Mouse (Mus musculus) brain, embryonic 14.5 days (tissue): ENCODE measurements around the gene Ppil3.

Experiments
- CTCF ChIP-seq: fragments of 200-500 bp; IDR thresholded peaks from 2 replicates; pipeline ENCODE4 v1.5.1; 2012; ENCODE audit warnings: inconsistent platforms, mild to moderate bottlenecking, moderate library complexity, borderline replicate concordance; ENCODE audit not compliant: insufficient read depth, insufficient read length; ENCODE audit errors: extremely low read depth
- POLR2A ChIP-seq: fragments of 200-500 bp; IDR thresholded peaks from 2 replicates; pipeline ENCODE4 v1.6.1; 2012; ENCODE audit warnings: mild to moderate bottlenecking, inconsistent platforms, borderline replicate concordance; ENCODE audit not compliant: poor library complexity, insufficient read depth, insufficient read length, severe bottlenecking; ENCODE audit errors: extremely low read depth

DNA sequence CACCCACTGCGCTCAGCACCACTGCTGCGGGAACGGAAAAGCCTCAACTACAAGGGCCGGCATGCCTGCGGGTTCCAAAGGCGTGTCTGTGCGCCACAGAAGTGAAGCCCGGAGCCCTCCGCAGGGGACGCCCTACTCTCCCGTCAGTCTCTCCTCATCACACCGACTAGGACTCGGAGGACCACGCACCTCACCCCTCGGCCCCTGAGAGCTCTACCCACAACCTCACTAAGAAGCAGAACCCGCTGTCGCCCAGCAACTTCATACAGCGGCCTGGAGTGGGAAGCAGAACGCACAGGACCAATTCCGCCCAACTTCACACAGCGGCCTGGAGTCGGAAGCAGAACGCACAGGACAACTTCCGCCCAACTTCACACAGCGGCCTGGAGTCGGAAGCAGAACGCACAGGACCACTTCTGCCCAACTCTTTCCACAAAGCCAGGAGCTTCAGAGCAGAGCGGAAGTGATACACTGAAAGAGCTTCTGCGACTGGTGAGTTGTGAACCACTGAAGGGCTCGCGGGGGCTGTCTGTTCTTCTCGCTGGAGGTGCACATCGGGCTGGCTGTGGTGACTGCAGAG, at the start of gene Ppil3, which contains the start of gene Nif3l1:
- TF ChIP-seq POLR2A (peak; percentile 59; the same call in 1 of the 2 replicates), CTCF (no peak)
